Comparison of ENCODE assay signal across 8 mouse cellular contexts in genomic region chr13:38037811-38038210, GRCm38 (mm10). TPM values are rescaled to one million over a fixed set of nuclear protein-coding genes. Genes with fewer than 3 reads are reported as not detected.
DNase-seq lines count a peak whose midpoint lies in the region; ATAC-seq and TF ChIP-seq lines count a peak whose summit lies in the region.

No protein-coding gene starts in this region.

- peak overlapping the region; percentile 94 for H3K4me2 ChIP-seq in lung, embryonic 14.5 days
- peak overlapping the region; percentile 93 for H3K4me2 ChIP-seq in heart, postnatal 0 days (ENCODE audit: low read depth, low read length)
- peak overlapping the region; percentile 96 for H3K4me2 ChIP-seq in limb, embryonic 13.5 days (replicated peaks)
- peak overlapping the region; percentile 84 for H3K4me2 ChIP-seq in neural tube, embryonic 12.5 days (replicated peaks)

- no peak overlapping the region for H3K27ac ChIP-seq in lung, embryonic 14.5 days (ENCODE audit: low read depth)
- peak overlapping the region; percentile 77; the same call in 1 of the 2 replicates for H3K27ac ChIP-seq in heart, postnatal 0 days (ENCODE audit: low read depth)
- no peak overlapping the region for H3K27ac ChIP-seq in limb, embryonic 13.5 days
- no peak overlapping the region for H3K27ac ChIP-seq in neural tube, embryonic 12.5 days

- no peak for TF ChIP-seq EP300 in heart, postnatal 0 days (IDR thresholded peaks at IDR 0.05; ENCODE audit: low read depth)

- WGBS in lung, embryonic 14.5 days: 28% methylated on average over 12 of the region's 12 CpGs
- 35% methylated on average over 12 of the region's 12 CpGs for WGBS in heart, postnatal 0 days
- 45% methylated on average over 12 of the region's 12 CpGs for whole genome bisulfite sequencing in limb, embryonic 13.5 days
- 49% methylated on average over 12 of the region's 12 CpGs for WGBS in neural tube, embryonic 12.5 days

- no peaks in the 10 kb centered on the region for H3K9me3 ChIP-seq in lung, embryonic 14.5 days (ENCODE audit: low read depth, low read length)
- no peaks in the 10 kb centered on the region for H3K9me3 ChIP-seq in heart, postnatal 0 days (replicated peaks; ENCODE audit: control insufficient read depth, low read length)
- no peaks in the 10 kb centered on the region for H3K9me3 ChIP-seq in limb, embryonic 13.5 days
- H3K9me3 ChIP-seq in neural tube, embryonic 12.5 days: no peaks in the 10 kb centered on the region

- no peaks in the 10 kb centered on the region for H3K27me3 ChIP-seq in lung, embryonic 14.5 days (ENCODE audit: insufficient read depth, low read length)
- H3K27me3 ChIP-seq in heart, postnatal 0 days (ENCODE audit: control insufficient read depth, insufficient read depth, low read length): no peaks in the 10 kb centered on the region
- no peaks in the 10 kb centered on the region for H3K27me3 ChIP-seq in limb, embryonic 13.5 days
- no peaks in the 10 kb centered on the region for H3K27me3 ChIP-seq in neural tube, embryonic 12.5 days (replicated peaks)

- peak overlapping the region; percentile 77 for H3K4me3 ChIP-seq in lung, embryonic 14.5 days (ENCODE audit: low read depth, low read length)
- H3K4me3 ChIP-seq in heart, postnatal 0 days (ENCODE audit: low read depth, low read length): peak overlapping the region; percentile 82
- peak overlapping the region; percentile 77 for H3K4me3 ChIP-seq in limb, embryonic 13.5 days
- H3K4me3 ChIP-seq in neural tube, embryonic 12.5 days: peak overlapping the region; percentile 85

- peaks cover 32% of the 10 kb centered on the region for H3K36me3 ChIP-seq in lung, embryonic 14.5 days (ENCODE audit: insufficient read depth)
- H3K36me3 ChIP-seq in heart, postnatal 0 days (replicated peaks; ENCODE audit: control insufficient read depth, insufficient read depth, low read length): peaks cover 29% of the 10 kb centered on the region
- peaks cover 30% of the 10 kb centered on the region for H3K36me3 ChIP-seq in limb, embryonic 13.5 days
- peaks cover 21% of the 10 kb centered on the region for H3K36me3 ChIP-seq in neural tube, embryonic 12.5 days

- TF ChIP-seq CTCF in lung, embryonic 14.5 days (IDR thresholded peaks at IDR 0.05; ENCODE audit: low read depth): no peak
- no peak for TF ChIP-seq CTCF in heart, postnatal 0 days (IDR thresholded peaks at IDR 0.05; ENCODE audit: low read depth)

- H3K9ac ChIP-seq in lung, embryonic 14.5 days: peak overlapping the region; percentile 85
- H3K9ac ChIP-seq in heart, postnatal 0 days (replicated peaks; ENCODE audit: low read depth, low read length): peak overlapping the region; percentile 87
- peak overlapping the region; percentile 93 for H3K9ac ChIP-seq in limb, embryonic 13.5 days
- peak overlapping the region; percentile 83 for H3K9ac ChIP-seq in neural tube, embryonic 12.5 days

- peak; percentile 8 for DNase-seq in lung, embryonic 14.5 days
- no peak for DNase-seq in lung, postnatal 25 days (ENCODE audit: low spot score)
- DNase-seq in brain, adult 2 months (ENCODE audit: low read depth, low spot score): peak; percentile 2
- no peak for DNase-seq in heart, postnatal 0 days (ENCODE audit: low spot score)
- DNase-seq in Muller cell, postnatal 12 days (ENCODE audit: inconsistent ontology term): no peak
- no peak for DNase-seq in frontal cortex, adult 2 months (ENCODE audit: extremely low spot score in 1 of 2, low spot score in 1 of 2)

- H3K4me1 ChIP-seq in lung, embryonic 14.5 days (ENCODE audit: insufficient read depth): 0 out of 2 replicates have a peak, but pooled peaks cover 5% of the 10 kb centered on the region
- H3K4me1 ChIP-seq in heart, postnatal 0 days (ENCODE audit: control insufficient read depth, insufficient read depth): peaks cover 9% of the 10 kb centered on the region
- H3K4me1 ChIP-seq in limb, embryonic 13.5 days: peaks cover 23% of the 10 kb centered on the region
- peaks cover 14% of the 10 kb centered on the region for H3K4me1 ChIP-seq in neural tube, embryonic 12.5 days

- ATAC-seq in lung, embryonic 14.5 days (ENCODE audit: insufficient read depth): no peak
- ATAC-seq in heart, postnatal 0 days (ENCODE audit: insufficient read depth, low read depth): no peak
- ATAC-seq in limb, embryonic 13.5 days (ENCODE audit: low FRiP score, low read depth): no peak
- no peak for ATAC-seq in neural tube, embryonic 12.5 days (ENCODE audit: low FRiP score, low read depth)

RNA-seq across cellular contexts. Expression of gene Cage1, which starts 0.9 kb away (rescaled TPM):
- polyA plus RNA-seq in lung, embryonic 14.5 days (2014; fragmentation: Nextera tagmentation; extraction: Ambion mirVana): 0.80 and 1.1 TPM in 2 replicates
- 0.99 and 2.7 TPM in 2 replicates for total RNA-seq in heart, postnatal 0 days (2014; rRNA removed; ENCODE audit: low replicate concordance)
- 1.1 and 1.2 TPM in 2 replicates for polyA plus RNA-seq in heart, postnatal 0 days (2015; fragmentation: Nextera tagmentation; extraction: Ambion mirVana)
- 0.92 and 1.3 TPM in 2 replicates for polyA plus RNA-seq in limb, embryonic 13.5 days (2015; fragmentation: Nextera tagmentation; extraction: Ambion mirVana)
- 1.4 and 1.7 TPM in 2 replicates for polyA plus RNA-seq in neural tube, embryonic 12.5 days (2016; fragmentation: Nextera tagmentation; extraction: Ambion mirVana)
- polyA plus RNA-seq in frontal cortex, adult 2 months (2012; rRNA removed): 1.8 and 2.1 TPM in 2 replicates

RNA-seq across cellular contexts. Expression of gene Riok1, which starts 1.0 kb away (rescaled TPM):
- polyA plus RNA-seq in lung, embryonic 14.5 days (2014; fragmentation: Nextera tagmentation; extraction: Ambion mirVana): 51.3 and 53.3 TPM in 2 replicates
- total RNA-seq in heart, postnatal 0 days (2014; rRNA removed; ENCODE audit: low replicate concordance): 21.8 and 33.1 TPM in 2 replicates
- polyA plus RNA-seq in heart, postnatal 0 days (2015; fragmentation: Nextera tagmentation; extraction: Ambion mirVana): 18.1 and 18.2 TPM in 2 replicates
- polyA plus RNA-seq in limb, embryonic 13.5 days (2015; fragmentation: Nextera tagmentation; extraction: Ambion mirVana): 67.6 and 71.3 TPM in 2 replicates
- 60.7 and 62.8 TPM in 2 replicates for polyA plus RNA-seq in neural tube, embryonic 12.5 days (2016; fragmentation: Nextera tagmentation; extraction: Ambion mirVana)
- 33.9 and 35.7 TPM in 2 replicates for polyA plus RNA-seq in frontal cortex, adult 2 months (2012; rRNA removed)

RNA-seq across cellular contexts. Expression of gene Ssr1, which starts 43.8 kb away (rescaled TPM):
- polyA plus RNA-seq in lung, embryonic 14.5 days (2014; fragmentation: Nextera tagmentation; extraction: Ambion mirVana): 158 and 182 TPM in 2 replicates
- total RNA-seq in heart, postnatal 0 days (2014; rRNA removed; ENCODE audit: low replicate concordance): 16.6 and 19.1 TPM in 2 replicates
- polyA plus RNA-seq in heart, postnatal 0 days (2015; fragmentation: Nextera tagmentation; extraction: Ambion mirVana): 50.7 and 53.6 TPM in 2 replicates
- 143 and 150 TPM in 2 replicates for polyA plus RNA-seq in limb, embryonic 13.5 days (2015; fragmentation: Nextera tagmentation; extraction: Ambion mirVana)
- polyA plus RNA-seq in neural tube, embryonic 12.5 days (2016; fragmentation: Nextera tagmentation; extraction: Ambion mirVana): 79.3 and 91.3 TPM in 2 replicates
- 31.3 and 31.9 TPM in 2 replicates for polyA plus RNA-seq in frontal cortex, adult 2 months (2012; rRNA removed)

Comparison
In these comparisons a context has a peak if more than half of its experiments do, and no peak if none do; other contexts are left out.
1. DNase-seq: peak in lung, embryonic 14.5 days (single experiment) and brain, adult 2 months (single experiment); none in lung, postnatal 25 days (single experiment), heart, postnatal 0 days (single experiment), Muller cell, postnatal 12 days (single experiment) and frontal cortex, adult 2 months (0 of 2).
2. Peak in every context shown above with its lines, with median percentiles within 50 percentile points of each other: H3K4me2 ChIP-seq, H3K4me3 ChIP-seq and H3K9ac ChIP-seq.